Mouse (Mus musculus) adrenal gland, postnatal 4 days (tissue): ENCODE measurements around the gene Kmt5a. TPM values are rescaled to one million over a fixed set of nuclear protein-coding genes. Genes with fewer than 3 reads are reported as not detected.
"Not testable (repeated sequence)": the region's sequence is repeated elsewhere in the genome, so short reads cannot be mapped to it uniquely, and the experiment has no call there.

ENCODE experiments used
- DNase-seq, 2 experiments: peaks; one replicate each; pipeline ENCODE4 v3.0.0; 2021 to 2022; ENCODE audit warnings: low spot score in 2 of 2, mixed read lengths in 2 of 2
- total RNA-seq, 2 experiments: library from RNA; stranded (reverse); gene quantifications; 2 replicates each; pipeline ENCODE4 v1.2.3; 2021

Gene Kmt5a
- total RNA-seq, 2 experiments from 2014 or later, result 97.9 to 105 TPM

GRCm38 (mm10) chr5:124481714-124482113 lies 42.0 kb downstream of the Kmt5a start:
- DNase-seq, result no peak

DNA sequence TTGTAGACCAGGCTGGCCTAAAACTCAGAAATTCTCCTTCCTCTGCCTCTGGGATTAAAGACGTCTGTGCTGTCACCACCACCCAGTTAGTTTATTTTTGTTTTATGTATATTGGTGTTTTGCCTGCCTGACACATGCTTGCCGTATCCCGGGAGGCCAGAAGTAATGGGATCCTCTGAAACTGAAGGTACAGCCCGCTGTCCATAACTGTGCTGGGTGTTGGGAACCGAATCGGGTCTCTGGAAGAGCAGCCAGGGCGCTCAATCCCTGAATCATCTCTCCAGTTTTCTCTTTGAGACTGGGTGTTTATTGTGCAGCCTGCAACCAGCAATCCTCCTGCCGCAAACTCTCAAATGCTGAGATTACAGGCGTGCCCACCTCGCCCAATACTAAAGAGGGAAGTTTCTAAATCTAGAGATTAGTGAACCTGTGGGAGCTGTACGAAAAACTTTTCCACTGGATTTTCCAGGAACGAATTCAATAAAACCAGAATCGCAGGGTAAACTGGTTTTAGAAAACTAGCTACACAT lies 42.8 kb downstream of the Kmt5a start:
- no peak for DNase-seq

GRCm38 (mm10) chr5:124482966-124483654 lies 43.4 kb downstream of the Kmt5a start, which contains the start of gene Snrnp35:
Gene Snrnp35 (plus strand): TSS chr5:124483134.
- DNase-seq, result peak; percentile 79 to 88

DNA sequence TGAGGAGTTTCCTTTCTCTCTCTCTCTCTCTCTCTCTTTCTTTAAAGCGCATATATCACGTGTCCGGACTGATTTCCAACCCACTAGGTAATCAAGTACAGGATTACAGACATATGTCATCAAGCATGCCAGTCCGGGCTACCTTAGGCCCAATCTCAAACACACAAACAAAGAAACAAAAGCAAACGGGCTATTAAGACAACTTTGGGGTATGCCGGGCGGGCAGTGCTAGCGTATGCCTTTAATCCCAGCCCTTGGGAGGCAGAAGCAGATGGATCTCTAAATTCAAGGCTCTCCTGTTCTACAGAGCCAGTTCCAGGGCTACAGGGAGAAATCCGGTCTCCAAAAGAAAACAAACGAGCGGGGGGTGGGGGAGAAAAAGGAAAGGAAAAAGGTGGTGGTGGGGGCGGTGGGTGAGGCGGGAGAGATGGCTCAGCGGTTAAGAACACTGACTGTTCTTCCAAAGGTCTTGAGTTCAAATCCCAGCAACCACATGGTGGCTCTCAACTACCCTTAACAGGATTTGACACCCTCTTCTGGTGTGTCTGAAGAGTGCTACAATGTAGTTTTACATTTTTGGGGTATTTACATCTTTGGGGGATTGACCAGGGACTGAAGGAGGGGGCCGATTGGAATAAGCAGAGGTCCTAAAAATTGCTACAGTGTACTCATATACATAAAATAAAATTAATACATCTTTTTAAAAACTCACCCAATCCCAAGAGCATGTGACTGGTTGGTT lies 44.1 kb downstream of the Kmt5a start:
- DNase-seq, result no peak

- DNase-seq, result no peak
Measured at GRCm38 (mm10) chr5:124485654-124486053, 45.9 kb downstream of the Kmt5a start.

DNA sequence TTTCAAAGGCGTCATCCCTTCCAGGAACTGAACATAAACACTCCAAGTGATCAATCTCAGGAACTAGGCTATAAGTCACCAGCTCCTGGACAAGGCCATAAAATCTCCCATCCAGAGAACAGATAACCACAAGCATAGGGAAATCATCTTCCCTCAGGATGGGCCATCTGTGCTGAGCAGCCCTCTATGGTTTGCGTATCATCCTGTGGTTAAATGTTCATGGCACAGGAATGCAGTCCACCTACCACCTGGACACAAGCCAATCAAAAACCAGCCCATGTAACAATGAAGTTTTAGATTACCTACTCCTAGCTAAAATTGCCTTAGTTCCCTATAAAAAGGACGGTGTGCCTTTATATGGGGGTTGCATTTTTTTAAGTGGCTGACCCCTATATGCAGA lies 49.2 kb downstream of the Kmt5a start:
- no peak for DNase-seq

DNA sequence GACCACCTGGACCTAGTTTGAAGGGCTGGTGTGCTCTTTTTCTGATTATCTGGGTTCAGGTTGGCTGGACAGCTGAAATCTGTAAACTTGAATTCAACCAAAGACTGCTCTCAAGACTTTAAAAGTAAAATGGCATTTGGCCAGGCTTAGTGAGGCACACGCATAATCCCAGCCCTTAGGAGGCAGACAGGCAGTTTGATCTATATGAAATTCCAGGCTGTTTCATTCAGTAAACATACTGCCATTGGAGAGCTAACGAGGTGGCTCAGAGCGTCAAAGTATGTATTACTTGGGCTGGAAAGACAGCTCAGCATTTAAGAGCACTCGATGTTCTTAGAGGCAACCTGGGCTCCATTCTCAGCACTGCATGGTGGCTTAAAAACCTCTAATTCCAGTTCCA lies 52.0 kb downstream of the Kmt5a start:
- DNase-seq, result no peak

GRCm38 (mm10) chr5:124492618-124493017 lies 52.9 kb downstream of the Kmt5a start:
- no peak for DNase-seq

- no peak for DNase-seq
Measured at GRCm38 (mm10) chr5:124493455-124493854, 53.7 kb downstream of the Kmt5a start.

- no peak for DNase-seq
Measured at GRCm38 (mm10) chr5:124495547-124495946, 55.8 kb downstream of the Kmt5a start.

DNA sequence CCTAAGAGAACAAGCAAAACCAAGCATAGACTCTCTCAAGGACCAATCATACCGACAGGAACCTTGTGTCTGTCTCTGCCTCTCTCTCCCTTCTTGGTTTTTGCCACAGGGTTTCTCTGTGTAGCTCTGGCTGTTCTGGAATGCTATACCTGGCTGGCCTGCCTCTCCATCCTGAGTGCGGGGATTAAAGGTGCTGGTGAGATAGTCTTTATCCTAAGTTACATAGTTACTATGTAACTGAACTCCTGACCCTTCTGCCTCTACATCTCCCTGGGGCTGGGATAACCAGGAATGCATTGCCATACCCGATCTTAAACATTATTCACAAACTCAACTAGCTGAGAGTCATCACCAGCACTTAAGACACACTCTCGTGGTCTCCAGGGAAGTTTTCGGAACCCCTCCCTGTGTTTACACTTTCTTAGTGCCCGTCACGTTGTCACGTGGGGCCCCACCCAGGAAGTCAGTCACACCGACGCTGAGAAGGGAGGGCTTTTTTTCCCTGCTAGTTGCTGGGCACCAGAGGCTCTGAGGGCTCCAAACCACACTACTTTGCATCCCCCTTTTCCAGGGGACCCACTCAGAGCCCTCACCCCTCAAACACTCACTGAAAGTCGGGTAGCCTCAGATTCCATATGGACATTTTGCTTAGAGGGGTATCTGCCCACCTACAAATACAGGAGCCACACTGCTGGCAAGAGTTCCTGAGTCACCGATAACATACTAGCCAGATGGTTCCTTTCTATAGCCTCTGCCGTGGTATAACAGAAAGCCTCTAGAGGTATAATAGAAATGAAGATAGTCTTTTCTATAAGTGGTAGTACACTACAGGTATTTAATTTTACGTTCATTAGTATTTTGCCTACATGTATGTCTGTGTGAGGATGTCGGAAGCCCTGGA lies 57.1 kb downstream of the Kmt5a start:
- no peak for DNase-seq

DNA sequence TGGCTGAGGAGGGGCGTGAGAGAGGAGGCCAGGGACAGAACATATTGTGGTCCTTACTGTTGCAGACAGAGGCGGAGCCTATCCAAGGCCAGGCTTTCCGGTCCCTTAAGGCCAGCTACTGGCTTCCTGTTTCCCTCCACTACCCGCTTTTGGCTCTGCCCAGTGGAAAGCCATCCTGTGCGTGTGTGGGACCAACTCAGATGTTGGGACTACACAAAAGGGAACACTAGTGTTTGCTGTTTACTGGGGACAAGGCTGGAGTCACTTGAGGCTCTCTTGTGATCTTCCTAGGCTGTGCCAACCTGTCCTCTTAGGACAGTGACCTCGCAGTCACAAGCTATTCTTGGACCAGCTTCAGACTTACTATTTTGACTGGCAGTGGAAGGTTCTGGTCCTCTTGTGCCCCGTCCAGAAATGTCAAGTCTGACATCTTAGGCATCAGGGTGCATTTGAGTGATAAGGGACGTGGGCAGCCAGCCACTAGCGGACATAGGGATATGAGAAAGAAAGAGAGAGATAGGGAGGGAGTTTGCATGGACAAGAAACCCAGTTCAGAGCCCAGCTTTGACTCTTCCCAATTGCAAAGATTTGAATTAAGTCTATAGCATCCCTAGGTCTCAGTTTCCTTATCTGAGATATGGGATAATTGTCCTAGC lies 58.6 kb downstream of the Kmt5a start:
- peak in 1 of 2 experiments; percentile 29 for DNase-seq

DNA sequence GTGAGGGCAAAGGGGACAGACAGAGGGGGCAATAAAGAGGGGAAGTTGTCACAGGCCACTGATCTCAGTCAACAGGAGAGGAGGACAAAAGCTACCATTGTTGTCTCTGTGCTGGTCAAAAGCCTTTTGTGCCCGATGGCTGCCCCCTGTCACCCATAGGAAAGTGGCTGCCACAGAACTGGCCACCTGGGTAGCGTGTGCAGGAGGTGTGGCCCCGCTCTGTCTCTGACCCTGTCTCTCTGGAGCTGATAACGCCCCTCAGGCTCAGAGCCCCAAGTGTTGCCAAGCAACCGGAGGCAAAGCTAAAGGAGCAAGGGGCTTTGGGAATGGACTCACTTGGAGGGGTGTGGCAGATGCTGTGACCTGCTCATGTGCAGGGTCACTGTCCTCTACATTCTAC lies 59.3 kb downstream of the Kmt5a start:
- DNase-seq, result no peak

GRCm38 (mm10) chr5:124500037-124500436 lies 60.3 kb downstream of the Kmt5a start:
- DNase-seq, result not testable (repeated sequence)

DNA sequence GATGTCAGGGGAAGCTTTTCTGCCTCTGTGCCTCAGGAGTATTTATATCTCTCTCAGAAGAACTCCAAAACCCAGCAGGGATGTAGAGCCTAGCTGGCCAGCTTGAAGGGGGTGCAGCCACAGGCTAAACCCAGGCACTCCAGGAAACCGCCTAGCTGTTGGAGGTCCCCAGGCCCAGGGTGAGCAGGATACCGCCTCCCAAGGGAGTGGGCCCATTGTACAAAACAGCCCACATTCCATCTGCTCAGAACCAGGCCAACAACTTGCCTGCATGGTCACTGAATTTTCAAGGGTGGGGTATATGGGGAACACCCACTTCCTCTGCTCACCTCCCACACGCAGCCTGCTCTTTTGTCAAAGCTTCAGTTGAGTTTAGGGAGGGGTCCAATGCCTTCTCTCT lies 60.8 kb downstream of the Kmt5a start:
- no peak for DNase-seq

DNA sequence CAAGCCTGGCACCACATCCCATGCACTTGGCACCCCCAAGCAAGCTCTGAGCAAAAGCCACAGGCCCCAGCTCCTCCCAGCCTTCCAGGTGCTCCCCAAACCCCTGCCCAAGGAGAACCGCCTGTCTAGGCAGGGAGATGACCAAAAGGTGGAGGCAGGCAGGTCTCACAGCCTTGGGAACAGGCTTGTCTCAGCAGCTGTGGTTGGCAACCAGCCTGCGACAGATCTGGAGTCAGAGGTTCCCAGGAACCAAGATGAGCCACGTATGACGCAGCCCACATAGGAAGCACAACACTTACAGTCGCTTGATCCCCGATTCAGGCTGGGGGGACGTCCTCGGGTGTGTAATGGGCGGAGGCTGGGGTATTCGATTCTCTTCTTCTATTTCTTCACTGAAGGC lies 61.8 kb downstream of the Kmt5a start:
- no peak for DNase-seq

DNA sequence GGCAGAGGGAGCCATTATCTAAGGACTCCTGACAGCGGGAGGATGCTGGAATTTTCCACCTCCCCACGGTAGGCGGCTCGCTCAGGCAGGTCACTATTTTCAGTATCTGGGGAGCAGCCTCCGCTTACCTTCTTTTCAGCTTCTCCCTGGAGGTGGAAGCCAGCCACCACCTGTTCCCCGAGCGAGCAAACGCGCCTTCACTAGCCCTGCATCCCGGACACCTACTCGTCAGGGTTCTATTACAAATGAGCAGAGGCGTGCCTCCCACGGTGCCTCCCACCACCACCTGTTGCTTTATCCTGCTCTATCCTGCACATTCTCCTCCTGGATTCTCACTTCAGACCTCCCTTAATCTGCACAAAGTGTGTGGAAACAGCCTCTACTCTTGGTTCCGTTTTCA lies 64.0 kb downstream of the Kmt5a start:
- no peak for DNase-seq

DNA sequence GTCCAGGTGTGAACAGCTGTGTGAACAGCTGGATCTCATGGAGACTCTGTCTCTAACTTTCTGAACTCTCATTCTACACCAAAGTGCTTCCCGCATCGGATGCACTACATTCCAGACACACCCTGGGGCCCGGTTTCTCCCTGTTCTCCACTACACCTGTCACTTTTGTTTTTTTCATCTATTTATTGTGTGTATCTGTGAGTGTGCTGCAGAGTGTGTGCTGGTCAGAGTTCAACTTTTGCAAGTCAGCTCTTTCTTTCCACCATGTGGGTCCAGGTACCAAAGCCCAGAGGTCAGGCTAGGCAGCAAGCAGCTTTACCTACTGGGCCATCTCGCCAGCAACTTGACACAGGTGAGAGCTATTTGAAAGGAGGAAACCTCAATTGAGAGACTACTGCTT lies 65.5 kb downstream of the Kmt5a start:
- no peak for DNase-seq

GRCm38 (mm10) chr5:124506731-124507359 lies 67.1 kb downstream of the Kmt5a start:
- no peak for DNase-seq

DNA sequence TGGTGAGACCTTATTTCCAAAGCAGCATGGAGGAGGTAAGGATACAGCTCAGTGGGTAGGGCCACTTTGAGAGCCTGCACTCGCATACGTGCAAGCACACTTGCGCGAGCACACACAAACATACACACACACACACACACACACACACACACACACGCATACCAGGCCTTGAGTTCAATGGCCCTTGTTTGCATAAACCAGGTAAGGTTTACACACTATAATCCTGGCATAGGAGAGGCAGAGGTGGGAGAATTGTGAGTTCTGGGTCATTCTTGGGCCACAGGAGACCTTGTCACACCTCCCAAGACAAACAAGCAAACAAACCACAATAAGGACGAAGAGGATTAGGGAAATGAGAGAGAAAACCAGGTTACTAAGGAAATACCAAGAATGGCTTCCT lies 69.5 kb downstream of the Kmt5a start:
- no peak for DNase-seq
